ENCODE assay signal across 10 mouse cellular contexts in the genomic region with DNA sequence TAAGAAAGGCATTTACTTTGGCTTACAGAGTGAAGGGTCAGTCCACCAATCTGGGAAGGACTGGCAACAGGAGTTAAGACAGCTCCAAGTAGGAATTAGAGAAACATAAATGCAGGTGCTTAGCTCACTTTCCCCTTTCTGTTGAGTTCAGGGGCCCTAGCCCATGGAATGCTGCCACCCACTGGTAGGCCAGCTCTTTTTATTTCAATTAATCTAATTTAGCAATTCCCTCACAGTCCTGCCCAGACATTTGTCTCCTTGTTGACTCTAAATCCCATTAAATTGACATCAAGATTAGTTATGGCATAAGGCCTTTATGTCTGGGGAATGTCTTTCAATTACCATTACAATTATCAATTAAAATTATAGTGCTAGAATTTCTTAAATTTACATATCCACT.
A peak's percentile ranks its signal among the peaks of the same experiment; 100 is the strongest.
DNase-seq lines count a peak whose midpoint lies in the region; ATAC-seq lines count a peak whose summit lies in the region.
"Had no signal": no experiment of that assay in that cellular context is flagged by ENCODE, and none has a peak within 500 bp of the region (broad histone marks: within the 10 kb centered on the region; RNA-seq: fewer than 3 reads in every experiment).

No protein-coding gene starts in this region.

- H3K4me3 ChIP-seq in forebrain, embryonic 11.5 days (ENCODE audit: low read depth, low read length) = no peak overlapping the region
- no peak overlapping the region for H3K4me3 ChIP-seq in forebrain, embryonic 15.5 days
- H3K4me3 ChIP-seq in liver, embryonic 11.5 days (ENCODE audit: low read depth, low read length) = no peak overlapping the region
- H3K4me3 ChIP-seq: embryonic facial prominence, embryonic 13.5 days had no signal

- no peak overlapping the region for H3K27ac ChIP-seq in forebrain, embryonic 11.5 days (ENCODE audit: low read depth, low read length)
- H3K27ac ChIP-seq in forebrain, embryonic 15.5 days (replicated peaks) = no peak overlapping the region
- H3K27ac ChIP-seq in liver, embryonic 11.5 days (ENCODE audit: low read depth, low read length) = no peak overlapping the region
- H3K27ac ChIP-seq: embryonic facial prominence, embryonic 13.5 days had no signal

- no peaks in the 10 kb centered on the region for H3K4me1 ChIP-seq in forebrain, embryonic 11.5 days (replicated peaks; ENCODE audit: control insufficient read depth, insufficient read depth, low read length)
- no peaks in the 10 kb centered on the region for H3K4me1 ChIP-seq in forebrain, embryonic 15.5 days
- no peaks in the 10 kb centered on the region for H3K4me1 ChIP-seq in liver, embryonic 11.5 days (replicated peaks; ENCODE audit: control insufficient read depth, insufficient read depth, low read length)
- H3K4me1 ChIP-seq: embryonic facial prominence, embryonic 13.5 days had no signal

- H3K27me3 ChIP-seq in forebrain, embryonic 11.5 days (ENCODE audit: control insufficient read depth, insufficient read depth, low read length) = no peaks in the 10 kb centered on the region
- no peaks in the 10 kb centered on the region for H3K27me3 ChIP-seq in forebrain, embryonic 15.5 days
- H3K27me3 ChIP-seq in liver, embryonic 11.5 days (replicated peaks; ENCODE audit: control insufficient read depth, insufficient read depth, low read length) = no peaks in the 10 kb centered on the region
- H3K27me3 ChIP-seq: CH12.LX; embryonic facial prominence, embryonic 13.5 days had no signal

- peak; percentile 53 for DNase-seq in forebrain, embryonic 11.5 days (ENCODE audit: low spot score)
- DNase-seq in liver = peak; percentile 4
- no peak for DNase-seq in liver, embryonic 11.5 days (ENCODE audit: low spot score)
- peak; percentile 9 for DNase-seq in adrenal gland, postnatal 14 days
- peak; percentile 2 for DNase-seq in layer of hippocampus, adult 9-10 months (ENCODE audit: low spot score)
- no peak for DNase-seq in urinary bladder, adult 2 months (ENCODE audit: low spot score)
- DNase-seq in spleen, postnatal 14 days (ENCODE audit: low spot score in 2 of 2) = no peak

- no peaks in the 10 kb centered on the region for H3K9me3 ChIP-seq in forebrain, embryonic 11.5 days (ENCODE audit: control insufficient read depth, low read length)
- H3K9me3 ChIP-seq in forebrain, embryonic 15.5 days = no peaks in the 10 kb centered on the region
- H3K9me3 ChIP-seq in liver, embryonic 11.5 days (ENCODE audit: control insufficient read depth, low read length) = no peaks in the 10 kb centered on the region
- H3K9me3 ChIP-seq: embryonic facial prominence, embryonic 13.5 days had no signal

- H3K4me2 ChIP-seq in forebrain, embryonic 11.5 days (ENCODE audit: low read depth, low read length, severe bottlenecking) = no peak overlapping the region
- no peak overlapping the region for H3K4me2 ChIP-seq in forebrain, embryonic 15.5 days (replicated peaks)
- H3K4me2 ChIP-seq in liver, embryonic 11.5 days = no peak overlapping the region
- H3K4me2 ChIP-seq: embryonic facial prominence, embryonic 13.5 days had no signal

- no peaks in the 10 kb centered on the region for H3K36me3 ChIP-seq in forebrain, embryonic 11.5 days (ENCODE audit: control insufficient read depth, insufficient read depth, low read length)
- no peaks in the 10 kb centered on the region for H3K36me3 ChIP-seq in forebrain, embryonic 15.5 days
- no peaks in the 10 kb centered on the region for H3K36me3 ChIP-seq in liver, embryonic 11.5 days (ENCODE audit: control insufficient read depth, insufficient read depth, low read length)
- H3K36me3 ChIP-seq: embryonic facial prominence, embryonic 13.5 days had no signal

- no peak overlapping the region for H3K9ac ChIP-seq in forebrain, embryonic 11.5 days (ENCODE audit: low read length)
- no peak overlapping the region for H3K9ac ChIP-seq in forebrain, embryonic 15.5 days (replicated peaks)
- H3K9ac ChIP-seq in liver, embryonic 11.5 days (ENCODE audit: low read depth, low read length) = no peak overlapping the region
- H3K9ac ChIP-seq: embryonic facial prominence, embryonic 13.5 days had no signal

- 0 out of 2 replicates have a peak, but pooled peaks have one; percentile 51 for ATAC-seq in forebrain, embryonic 11.5 days (replicated peaks; ENCODE audit: low FRiP score)
- no peak for ATAC-seq in forebrain, embryonic 15.5 days (replicated peaks)
- ATAC-seq in liver, embryonic 11.5 days (replicated peaks; ENCODE audit: low FRiP score) = no peak

Comparison
In these comparisons a context has a peak if more than half of its experiments do, and no peak if none do; other contexts are left out.
1. DNase-seq: peak in forebrain, embryonic 11.5 days (single experiment), liver (single experiment), adrenal gland, postnatal 14 days (single experiment) and layer of hippocampus, adult 9-10 months (single experiment); none in liver, embryonic 11.5 days (single experiment), urinary bladder, adult 2 months (single experiment) and spleen, postnatal 14 days (0 of 2).